Mouse (Mus musculus) liver, postnatal 0 days (tissue): ENCODE data around the gene Alkbh6.

ENCODE experiments used
- CTCF ChIP-seq: sonication (generic); IDR thresholded peaks from 2 replicates; pipeline ENCODE4 v1.5.1; 2016; ENCODE audit warnings: antibody characterized with exemption, low read depth
- EP300 ChIP-seq: IDR thresholded peaks from 2 replicates; pipeline ENCODE4 v1.6.1; 2016; ENCODE audit warnings: antibody characterized with exemption, low read depth, mild to moderate bottlenecking

DNA sequence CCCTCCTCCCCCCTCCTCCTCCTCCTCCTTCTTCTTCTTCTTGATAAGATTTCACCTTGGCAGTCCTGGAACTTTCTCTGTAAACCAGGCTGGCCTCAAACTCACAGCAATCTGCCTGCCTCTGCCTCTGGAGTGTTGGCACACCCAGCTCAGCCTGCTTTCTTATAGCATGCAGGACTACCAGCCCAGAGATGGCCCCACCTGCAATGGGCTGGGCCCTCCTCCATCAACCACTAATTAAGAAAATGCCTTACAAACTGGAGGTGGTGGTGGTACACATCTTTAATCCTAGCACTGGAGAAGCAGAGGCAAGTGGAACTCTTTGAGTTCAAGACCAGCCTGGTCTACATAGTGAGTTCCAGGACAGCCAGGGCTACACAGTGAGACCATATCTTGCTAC, 17.9 kb downstream of the Alkbh6 start:
- TF ChIP-seq CTCF (no peak), EP300 (no peak)
